Mouse (Mus musculus): ENCODE results near the gene Shmt2. TPM values are rescaled to one million over a fixed set of nuclear protein-coding genes. Genes with fewer than 3 reads are reported as not detected.

Shmt2 gene
- polyA plus RNA-seq, 1 experiment, result 99.9 TPM

GRCm38 (mm10) chr10:127480833-127481813, 41.1 kb downstream of the Shmt2 start:
- H3K4me3 ChIP-seq (ENCODE audit: extremely low read depth, insufficient read depth, insufficient read length), result no peak overlapping the region

DNA sequence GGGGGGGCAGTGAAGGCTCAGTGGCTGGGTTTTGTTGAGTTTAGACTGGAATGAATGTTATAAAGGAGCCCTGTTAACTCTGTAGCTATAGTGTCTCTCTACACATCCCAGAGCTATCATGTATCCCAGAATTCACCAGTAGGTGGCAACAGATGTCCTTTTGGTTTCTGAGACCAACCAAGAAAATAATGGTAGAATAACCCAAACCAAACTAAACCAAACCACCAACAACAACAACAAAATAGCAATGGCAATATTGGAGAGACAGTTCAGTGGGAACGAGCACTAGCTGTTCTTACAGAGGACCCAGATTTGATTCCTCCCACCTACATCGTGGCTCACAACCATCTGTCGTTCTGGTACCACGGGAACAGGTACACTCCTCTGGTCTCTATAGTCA, 43.1 kb downstream of the Shmt2 start:
- H3K4me1 ChIP-seq (ENCODE audit: control insufficient read depth, insufficient read depth, insufficient read length), result no peaks in the 10 kb centered on the region; the same call in 1 of the 2 replicates
- no peak overlapping the region for H3K27ac ChIP-seq (ENCODE audit: insufficient read depth, low read length)
- H3K36me3 ChIP-seq (ENCODE audit: control insufficient read depth, insufficient read depth, low read length), result peaks cover 15% of the 10 kb centered on the region
- TF ChIP-seq CTCF (IDR thresholded peaks at IDR 0.05; ENCODE audit: extremely low read depth, insufficient read depth, insufficient read length, insufficient replicate concordance) (no peak), POLR2A (IDR thresholded peaks at IDR 0.05; ENCODE audit: low read depth, low read length) (no peak)
- no peak overlapping the region for H3K4me3 ChIP-seq (ENCODE audit: extremely low read depth, insufficient read depth, insufficient read length)
- DNase-seq (ENCODE audit: low read depth in 1 of 2, low spot score in 2 of 2), result no peak
- no peaks in the 10 kb centered on the region for H3K27me3 ChIP-seq (ENCODE audit: control insufficient read depth, insufficient read depth, low read length)
- 91% methylated on average over 4 of the region's 4 CpGs for whole genome bisulfite sequencing

More at GRCm38 (mm10) chr10:127480833-127481813, 41.1 kb downstream of the Shmt2 start:
- H3K36me3 ChIP-seq (ENCODE audit: control insufficient read depth, insufficient read depth, low read length), result peaks cover 13% of the 10 kb centered on the region; the same call in 1 of the 2 replicates
- H3K4me1 ChIP-seq (ENCODE audit: control insufficient read depth, insufficient read depth, insufficient read length), result no peaks in the 10 kb centered on the region; the same call in 1 of the 2 replicates
- WGBS, result 38% methylated on average over 19 of the region's 19 CpGs
- no peak for DNase-seq (ENCODE audit: low read depth in 1 of 2, low spot score in 2 of 2)
- peak overlapping the region; percentile 37; the same call in 1 of the 2 replicates for H3K27ac ChIP-seq (ENCODE audit: insufficient read depth, low read length)
- H3K27me3 ChIP-seq (ENCODE audit: control insufficient read depth, insufficient read depth, low read length), result no peaks in the 10 kb centered on the region
- TF ChIP-seq POLR2A (IDR thresholded peaks at IDR 0.05; ENCODE audit: low read depth, low read length) (no peak), CTCF (IDR thresholded peaks at IDR 0.05; ENCODE audit: extremely low read depth, insufficient read depth, insufficient read length, insufficient replicate concordance) (no peak)

DNA sequence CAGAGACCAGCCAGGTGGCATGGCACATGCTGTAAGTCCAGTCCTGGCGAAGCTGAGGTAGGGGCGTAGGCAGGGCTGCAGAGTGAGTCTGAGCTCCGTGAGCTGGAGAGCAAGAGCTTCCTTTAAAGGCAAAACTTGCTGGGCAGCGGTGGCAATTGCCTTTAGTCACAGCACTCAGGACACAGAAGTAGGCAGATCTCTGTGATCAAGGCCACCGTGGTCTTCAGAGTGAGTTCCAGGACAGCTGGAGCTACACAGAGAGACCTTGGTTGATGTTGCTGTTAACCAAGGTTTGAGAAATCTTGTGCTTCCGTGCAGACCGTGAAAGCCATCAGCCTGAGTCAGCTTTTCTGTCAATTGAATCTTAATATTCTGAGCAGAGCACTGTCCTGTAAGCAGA, 44.9 kb downstream of the Shmt2 start:
- H3K27ac ChIP-seq (ENCODE audit: insufficient read depth, low read length), result no peak overlapping the region
- H3K36me3 ChIP-seq (ENCODE audit: control insufficient read depth, insufficient read depth, low read length), result peaks cover 18% of the 10 kb centered on the region
- DNase-seq (ENCODE audit: low read depth in 1 of 2, low spot score in 2 of 2), result no peak
- H3K4me3 ChIP-seq (ENCODE audit: extremely low read depth, insufficient read depth, insufficient read length), result no peak overlapping the region
- TF ChIP-seq POLR2A (IDR thresholded peaks at IDR 0.05; ENCODE audit: low read depth, low read length) (no peak), CTCF (IDR thresholded peaks at IDR 0.05; ENCODE audit: extremely low read depth, insufficient read depth, insufficient read length, insufficient replicate concordance) (no peak)
- WGBS, result 88% methylated on average over 7 of the region's 7 CpGs
- H3K27me3 ChIP-seq (ENCODE audit: control insufficient read depth, insufficient read depth, low read length), result no peaks in the 10 kb centered on the region
- no peaks in the 10 kb centered on the region; the same call in 1 of the 2 replicates for H3K4me1 ChIP-seq (ENCODE audit: control insufficient read depth, insufficient read depth, insufficient read length)

- 95% methylated on average over 3 of the region's 3 CpGs for WGBS
- TF ChIP-seq POLR2A (IDR thresholded peaks at IDR 0.05; ENCODE audit: low read depth, low read length) (no peak), CTCF (IDR thresholded peaks at IDR 0.05; ENCODE audit: extremely low read depth, insufficient read depth, insufficient read length, insufficient replicate concordance) (no peak)
- peaks cover 5% of the 10 kb centered on the region for H3K4me1 ChIP-seq (ENCODE audit: control insufficient read depth, insufficient read depth, insufficient read length)
- no peak overlapping the region for H3K27ac ChIP-seq (ENCODE audit: insufficient read depth, low read length)
- H3K36me3 ChIP-seq (ENCODE audit: control insufficient read depth, insufficient read depth, low read length), result peaks cover 18% of the 10 kb centered on the region
- no peak overlapping the region for H3K4me3 ChIP-seq (ENCODE audit: extremely low read depth, insufficient read depth, insufficient read length)
- no peak for DNase-seq (ENCODE audit: low read depth in 1 of 2, low spot score in 2 of 2)
- no peaks in the 10 kb centered on the region for H3K27me3 ChIP-seq (ENCODE audit: control insufficient read depth, insufficient read depth, low read length)
Measured at GRCm38 (mm10) chr10:127476541-127476940, 45.7 kb downstream of the Shmt2 start.

DNA sequence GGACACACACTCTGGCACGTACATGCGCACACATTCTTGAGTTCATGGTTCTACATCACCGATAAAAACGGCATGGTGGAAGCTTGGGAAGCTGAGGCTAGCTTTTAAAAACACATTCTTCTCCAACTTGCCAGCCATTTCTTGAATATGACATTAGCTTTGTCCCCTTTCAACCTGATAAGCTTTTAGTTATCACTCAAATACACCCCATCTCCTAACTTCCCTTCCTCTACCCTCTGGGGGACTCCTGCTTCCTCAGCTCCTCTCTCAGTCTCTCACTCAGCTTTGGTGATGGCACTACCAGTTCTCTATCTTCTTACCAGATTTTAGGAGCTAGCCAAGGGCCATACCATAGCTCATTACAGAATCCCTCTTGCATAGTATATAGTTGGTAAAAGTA, 47.1 kb downstream of the Shmt2 start:
- TF ChIP-seq CTCF (IDR thresholded peaks at IDR 0.05; ENCODE audit: extremely low read depth, insufficient read depth, insufficient read length, insufficient replicate concordance) (no peak), POLR2A (IDR thresholded peaks at IDR 0.05; ENCODE audit: low read depth, low read length) (no peak)
- peaks cover 18% of the 10 kb centered on the region for H3K36me3 ChIP-seq (ENCODE audit: control insufficient read depth, insufficient read depth, low read length)
- 94% methylated on average over 4 of the region's 4 CpGs for WGBS

GRCm38 (mm10) chr10:127472722-127473121, 49.5 kb downstream of the Shmt2 start:
- Histone ChIP-seq H3K27me3 (ENCODE audit: control insufficient read depth, insufficient read depth, low read length) (no peaks in the 10 kb centered on the region), H3K27ac (ENCODE audit: insufficient read depth, low read length) (no peak overlapping the region), H3K4me1 (ENCODE audit: control insufficient read depth, insufficient read depth, insufficient read length) (peaks cover 5% of the 10 kb centered on the region), H3K36me3 (ENCODE audit: control insufficient read depth, insufficient read depth, low read length) (peaks cover 19% of the 10 kb centered on the region), H3K4me3 (ENCODE audit: extremely low read depth, insufficient read depth, insufficient read length) (no peak overlapping the region)
- DNase-seq (ENCODE audit: low read depth in 1 of 2, low spot score in 2 of 2), result no peak
- 51% methylated on average over 9 of the region's 9 CpGs for WGBS
- TF ChIP-seq CTCF (IDR thresholded peaks at IDR 0.05; ENCODE audit: extremely low read depth, insufficient read depth, insufficient read length, insufficient replicate concordance), result no peak
- TF ChIP-seq POLR2A (IDR thresholded peaks at IDR 0.05; ENCODE audit: low read depth, low read length), result no peak

More for the DNA sequence above, 47.1 kb downstream of the Shmt2 start:
- no peak for DNase-seq (ENCODE audit: low read depth in 1 of 2, low spot score in 2 of 2)
- Histone ChIP-seq H3K27me3 (ENCODE audit: control insufficient read depth, insufficient read depth, low read length) (no peaks in the 10 kb centered on the region), H3K4me3 (ENCODE audit: extremely low read depth, insufficient read depth, insufficient read length) (no peak overlapping the region), H3K27ac (ENCODE audit: insufficient read depth, low read length) (no peak overlapping the region), H3K4me1 (ENCODE audit: control insufficient read depth, insufficient read depth, insufficient read length) (peaks cover 5% of the 10 kb centered on the region)

All from spleen, adult 2 months (tissue).